In the genomic region with DNA sequence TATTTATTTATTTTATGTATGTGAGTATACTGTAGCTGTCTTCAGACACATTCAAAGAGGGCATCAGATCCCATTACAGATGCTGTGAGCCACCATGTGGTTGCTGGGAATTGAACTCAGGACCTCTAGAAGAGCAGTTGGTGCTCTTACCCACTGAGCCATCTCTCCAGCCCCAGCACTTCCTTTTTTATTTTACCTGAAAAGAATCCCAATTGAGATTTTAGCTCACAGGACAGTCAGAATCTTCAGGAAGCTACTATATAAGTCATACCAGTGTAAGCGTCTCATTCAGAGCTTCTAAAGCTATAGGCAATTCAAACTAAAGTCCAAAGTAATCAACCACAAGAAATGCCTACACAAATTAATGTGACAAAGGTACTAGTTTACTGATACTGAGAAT, we compare ENCODE assay signal across 24 mouse cellular contexts.
"Had no signal": no experiment of that assay in that cellular context is flagged by ENCODE, and none has a peak within 500 bp of the region (broad histone marks: within the 10 kb centered on the region; RNA-seq: fewer than 3 reads in every experiment).

No protein-coding gene starts in this region.

- H3K9me3 ChIP-seq: embryonic facial prominence, embryonic 10.5 days; embryonic facial prominence, embryonic 12.5 days; embryonic facial prominence, embryonic 13.5 days; embryonic facial prominence, embryonic 15.5 days; forebrain, embryonic 10.5 days; forebrain, embryonic 12.5 days; forebrain, embryonic 13.5 days; forebrain, embryonic 15.5 days had no signal

- H3K27me3 ChIP-seq: embryonic facial prominence, embryonic 12.5 days; embryonic facial prominence, embryonic 13.5 days; embryonic facial prominence, embryonic 15.5 days; forebrain, embryonic 12.5 days; forebrain, embryonic 13.5 days; forebrain, embryonic 15.5 days had no signal

- H3K4me1 ChIP-seq: embryonic facial prominence, embryonic 10.5 days; embryonic facial prominence, embryonic 12.5 days; embryonic facial prominence, embryonic 13.5 days; embryonic facial prominence, embryonic 15.5 days; forebrain, embryonic 10.5 days; forebrain, embryonic 12.5 days; forebrain, embryonic 13.5 days; forebrain, embryonic 15.5 days had no signal

- H3K27ac ChIP-seq: embryonic facial prominence, embryonic 10.5 days; embryonic facial prominence, embryonic 12.5 days; embryonic facial prominence, embryonic 13.5 days; embryonic facial prominence, embryonic 15.5 days; forebrain, embryonic 10.5 days; forebrain, embryonic 12.5 days; forebrain, embryonic 13.5 days; forebrain, embryonic 15.5 days; gastrocnemius, adult 2 months; heart, adult 2 months had no signal

- DNase-seq: cerebellum, adult 9-10 months; cerebellum, adult 9-11 months; cerebellum, postnatal 10 days; cerebellum, postnatal 14 days; cerebellum, postnatal 25 days; cerebellum, postnatal 36 days; embryo, embryonic 11 days; forebrain, postnatal 0 days; gastrocnemius, adult 2 months; gastrocnemius, postnatal 10 days; gastrocnemius, postnatal 14 days; gastrocnemius, postnatal 25 days; gastrocnemius, postnatal 36 days; heart, adult 18-20 months; heart, adult 2 months had no signal

- H3K4me3 ChIP-seq: embryonic facial prominence, embryonic 10.5 days; embryonic facial prominence, embryonic 12.5 days; embryonic facial prominence, embryonic 13.5 days; embryonic facial prominence, embryonic 15.5 days; erythroblast, embryonic 14.5 days; forebrain, embryonic 10.5 days; forebrain, embryonic 12.5 days; forebrain, embryonic 13.5 days; forebrain, embryonic 15.5 days; gastrocnemius, adult 2 months; heart, adult 2 months had no signal

- H3K36me3 ChIP-seq: embryonic facial prominence, embryonic 12.5 days; embryonic facial prominence, embryonic 15.5 days; forebrain, embryonic 12.5 days; forebrain, embryonic 15.5 days had no signal

- H3K9ac ChIP-seq: embryonic facial prominence, embryonic 12.5 days; embryonic facial prominence, embryonic 13.5 days; embryonic facial prominence, embryonic 15.5 days; forebrain, embryonic 12.5 days; forebrain, embryonic 13.5 days; forebrain, embryonic 15.5 days; forebrain, postnatal 0 days had no signal
